Mouse (Mus musculus): ENCODE data around the gene Ap1g2. TPM values are rescaled to one million over a fixed set of nuclear protein-coding genes. Genes with fewer than 3 reads are reported as not detected.

Gene Ap1g2
- polyA plus RNA-seq, 1 experiment from 2014 or later, result 21.0 TPM

GRCm38 (mm10) chr14:55111720-55112119 lies 5.3 kb upstream of the Ap1g2 start:
- Histone ChIP-seq H3K9ac (no peak overlapping the region), H3K4me1 (peaks cover 45% of the 10 kb centered on the region), H3K4me2 (no peak overlapping the region), H3K27ac (no peak overlapping the region), H3K36me3 (no peaks in the 10 kb centered on the region), H3K27me3 (peaks cover 86% of the 10 kb centered on the region), H3K9me3 (no peaks in the 10 kb centered on the region), H3K4me3 (no peak overlapping the region)
- ATAC-seq (ENCODE audit: insufficient number of reproducible peaks, insufficient read depth, low FRiP score, low TSS enrichment, low read depth), result no peak
- WGBS, result 79% methylated on average over 2 of the region's 2 CpGs

GRCm38 (mm10) chr14:55110076-55110475 lies 3.7 kb upstream of the Ap1g2 start:
- H3K27me3 ChIP-seq, result peaks cover 70% of the 10 kb centered on the region
- 33% methylated on average over 9 of the region's 9 CpGs for WGBS
- H3K9ac ChIP-seq, result no peak overlapping the region
- no peak for ATAC-seq (ENCODE audit: insufficient number of reproducible peaks, insufficient read depth, low FRiP score, low TSS enrichment, low read depth)
- H3K4me3 ChIP-seq, result no peak overlapping the region
- no peak overlapping the region for H3K27ac ChIP-seq
- H3K4me2 ChIP-seq, result no peak overlapping the region
- no peaks in the 10 kb centered on the region for H3K9me3 ChIP-seq
- peaks cover 35% of the 10 kb centered on the region for H3K4me1 ChIP-seq
- no peaks in the 10 kb centered on the region for H3K36me3 ChIP-seq

- Histone ChIP-seq H3K4me2 (peak overlapping the region; percentile 27; the same call in 1 of the 2 replicates), H3K27ac (no peak overlapping the region), H3K27me3 (peaks cover 62% of the 10 kb centered on the region), H3K4me3 (no peak overlapping the region), H3K9me3 (no peaks in the 10 kb centered on the region), H3K4me1 (peaks cover 33% of the 10 kb centered on the region), H3K36me3 (no peaks in the 10 kb centered on the region), H3K9ac (peak overlapping the region; percentile 36; the same call in 1 of the 2 replicates)
- ATAC-seq (ENCODE audit: insufficient number of reproducible peaks, insufficient read depth, low FRiP score, low TSS enrichment, low read depth), result no peak
- 8% methylated on average over 21 of the region's 21 CpGs for WGBS
Observed at GRCm38 (mm10) chr14:55109048-55109873, 2.9 kb upstream of the Ap1g2 start.

- no peaks in the 10 kb centered on the region for H3K9me3 ChIP-seq
- H3K4me1 ChIP-seq, result peaks cover 26% of the 10 kb centered on the region
- H3K27me3 ChIP-seq, result peaks cover 53% of the 10 kb centered on the region
- H3K9ac ChIP-seq, result 0 out of 2 replicates have a peak overlapping the region, but pooled peaks have one; percentile 21
- H3K36me3 ChIP-seq, result no peaks in the 10 kb centered on the region
- no peak overlapping the region for H3K4me3 ChIP-seq
- H3K27ac ChIP-seq, result no peak overlapping the region
- ATAC-seq (ENCODE audit: insufficient number of reproducible peaks, insufficient read depth, low FRiP score, low TSS enrichment, low read depth), result no peak
- no peak overlapping the region for H3K4me2 ChIP-seq
- WGBS, result 46% methylated on average over 9 of the region's 9 CpGs
Observed at GRCm38 (mm10) chr14:55108202-55108870, 1.9 kb upstream of the Ap1g2 start.

GRCm38 (mm10) chr14:55106990-55107389 lies 597 bp upstream of the Ap1g2 start:
- Histone ChIP-seq H3K4me2 (no peak overlapping the region), H3K4me1 (peaks cover 26% of the 10 kb centered on the region), H3K9me3 (no peaks in the 10 kb centered on the region), H3K27me3 (peaks cover 41% of the 10 kb centered on the region), H3K4me3 (no peak overlapping the region), H3K9ac (no peak overlapping the region), H3K27ac (no peak overlapping the region), H3K36me3 (peaks cover 8% of the 10 kb centered on the region; the same call in 1 of the 2 replicates)
- ATAC-seq (ENCODE audit: insufficient number of reproducible peaks, insufficient read depth, low FRiP score, low TSS enrichment, low read depth), result no peak
- WGBS, result 76% methylated on average over 8 of the region's 8 CpGs

GRCm38 (mm10) chr14:55105386-55105785 lies 1.0 kb downstream of the Ap1g2 start:
- Histone ChIP-seq H3K27me3 (peaks cover 27% of the 10 kb centered on the region), H3K4me1 (peaks cover 26% of the 10 kb centered on the region), H3K9me3 (no peaks in the 10 kb centered on the region), H3K9ac (peak overlapping the region; percentile 79), H3K27ac (peak overlapping the region; percentile 82), H3K36me3 (peaks cover 19% of the 10 kb centered on the region), H3K4me3 (peak overlapping the region; percentile 55), H3K4me2 (peak overlapping the region; percentile 91)
- 4% methylated on average over 7 of the region's 7 CpGs for WGBS
- no peak for ATAC-seq (ENCODE audit: insufficient number of reproducible peaks, insufficient read depth, low FRiP score, low TSS enrichment, low read depth)

- no peak for ATAC-seq (ENCODE audit: insufficient number of reproducible peaks, insufficient read depth, low FRiP score, low TSS enrichment, low read depth)
- Histone ChIP-seq H3K36me3 (peaks cover 24% of the 10 kb centered on the region), H3K27ac (no peak overlapping the region), H3K9ac (no peak overlapping the region), H3K4me2 (no peak overlapping the region; the same call in 1 of the 2 replicates), H3K4me3 (no peak overlapping the region), H3K9me3 (no peaks in the 10 kb centered on the region), H3K4me1 (peaks cover 22% of the 10 kb centered on the region), H3K27me3 (peaks cover 17% of the 10 kb centered on the region)
- 82% methylated on average over 18 of the region's 18 CpGs for WGBS
Observed at GRCm38 (mm10) chr14:55104365-55104764, 2.0 kb downstream of the Ap1g2 start.

GRCm38 (mm10) chr14:55102253-55102785 lies 4.1 kb downstream of the Ap1g2 start:
- Histone ChIP-seq H3K4me2 (no peak overlapping the region), H3K9ac (0 out of 2 replicates have a peak overlapping the region, but pooled peaks have one; percentile 21), H3K36me3 (peaks cover 41% of the 10 kb centered on the region), H3K4me3 (no peak overlapping the region), H3K27ac (no peak overlapping the region), H3K27me3 (0 out of 2 replicates have a peak, but pooled peaks cover 1% of the 10 kb centered on the region), H3K9me3 (no peaks in the 10 kb centered on the region), H3K4me1 (peaks cover 9% of the 10 kb centered on the region)
- ATAC-seq (ENCODE audit: insufficient number of reproducible peaks, insufficient read depth, low FRiP score, low TSS enrichment, low read depth), result no peak
- WGBS, result 81% methylated on average over 15 of the region's 15 CpGs

GRCm38 (mm10) chr14:55101592-55101991 lies 4.8 kb downstream of the Ap1g2 start:
- no peak overlapping the region for H3K9ac ChIP-seq
- H3K4me2 ChIP-seq, result no peak overlapping the region
- H3K27ac ChIP-seq, result no peak overlapping the region
- no peak for ATAC-seq (ENCODE audit: insufficient number of reproducible peaks, insufficient read depth, low FRiP score, low TSS enrichment, low read depth)
- H3K27me3 ChIP-seq, result no peaks in the 10 kb centered on the region
- WGBS, result 46% methylated on average over 4 of the region's 4 CpGs
- H3K4me3 ChIP-seq, result no peak overlapping the region
- H3K36me3 ChIP-seq, result peaks cover 44% of the 10 kb centered on the region
- H3K9me3 ChIP-seq, result no peaks in the 10 kb centered on the region
- H3K4me1 ChIP-seq, result peaks cover 16% of the 10 kb centered on the region

GRCm38 (mm10) chr14:55098067-55098466 lies 8.3 kb downstream of the Ap1g2 start:
- ATAC-seq (ENCODE audit: insufficient number of reproducible peaks, insufficient read depth, low FRiP score, low TSS enrichment, low read depth), result no peak
- H3K4me1 ChIP-seq, result peaks cover 19% of the 10 kb centered on the region
- H3K27ac ChIP-seq, result no peak overlapping the region; the same call in 1 of the 2 replicates
- H3K4me2 ChIP-seq, result no peak overlapping the region
- WGBS, result 63% methylated on average over 4 of the region's 4 CpGs
- no peaks in the 10 kb centered on the region for H3K9me3 ChIP-seq
- peaks cover 44% of the 10 kb centered on the region for H3K36me3 ChIP-seq
- no peak overlapping the region for H3K4me3 ChIP-seq
- H3K27me3 ChIP-seq, result no peaks in the 10 kb centered on the region
- H3K9ac ChIP-seq, result no peak overlapping the region

- no peak overlapping the region for H3K9ac ChIP-seq
- no peak overlapping the region for H3K4me2 ChIP-seq
- H3K4me1 ChIP-seq, result peaks cover 20% of the 10 kb centered on the region
- H3K27me3 ChIP-seq, result no peaks in the 10 kb centered on the region
- H3K4me3 ChIP-seq, result no peak overlapping the region
- no peak overlapping the region; the same call in 1 of the 2 replicates for H3K27ac ChIP-seq
- ATAC-seq (ENCODE audit: insufficient number of reproducible peaks, insufficient read depth, low FRiP score, low TSS enrichment, low read depth), result no peak
- H3K36me3 ChIP-seq, result peaks cover 39% of the 10 kb centered on the region
- WGBS, result 69% methylated on average over 10 of the region's 10 CpGs
- no peaks in the 10 kb centered on the region for H3K9me3 ChIP-seq
Observed at GRCm38 (mm10) chr14:55097646-55098045, 8.7 kb downstream of the Ap1g2 start.
